Mouse (Mus musculus): ENCODE data around the gene Pcgf5.

DNA sequence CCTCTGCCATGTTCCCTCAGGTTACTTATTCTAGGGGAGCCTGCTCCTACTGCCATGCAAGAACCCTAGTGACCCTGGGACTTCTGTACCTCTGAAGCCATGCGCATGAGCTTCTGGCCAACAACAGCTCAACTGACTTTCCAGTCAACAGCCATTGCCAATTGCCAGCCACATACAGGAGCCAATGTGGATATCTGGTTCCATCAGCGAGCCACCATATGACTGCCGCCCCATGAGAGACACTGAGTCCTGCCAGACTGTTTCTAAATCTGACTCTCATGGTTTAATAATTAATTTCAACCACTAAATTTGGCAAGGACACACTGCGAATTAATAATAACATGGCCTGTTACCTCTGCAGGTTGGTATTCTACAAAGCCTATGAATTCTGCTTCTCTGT lies 128.5 kb downstream of the Pcgf5 start:
- TF ChIP-seq CTCF (IDR thresholded peaks at IDR 0.05; ENCODE audit: low read depth), result no peak
- no peak for TF ChIP-seq EP300 (IDR thresholded peaks at IDR 0.05; ENCODE audit: low read depth)
